Mouse (Mus musculus): ENCODE data around the gene Mecom.

The Mecom gene

DNA sequence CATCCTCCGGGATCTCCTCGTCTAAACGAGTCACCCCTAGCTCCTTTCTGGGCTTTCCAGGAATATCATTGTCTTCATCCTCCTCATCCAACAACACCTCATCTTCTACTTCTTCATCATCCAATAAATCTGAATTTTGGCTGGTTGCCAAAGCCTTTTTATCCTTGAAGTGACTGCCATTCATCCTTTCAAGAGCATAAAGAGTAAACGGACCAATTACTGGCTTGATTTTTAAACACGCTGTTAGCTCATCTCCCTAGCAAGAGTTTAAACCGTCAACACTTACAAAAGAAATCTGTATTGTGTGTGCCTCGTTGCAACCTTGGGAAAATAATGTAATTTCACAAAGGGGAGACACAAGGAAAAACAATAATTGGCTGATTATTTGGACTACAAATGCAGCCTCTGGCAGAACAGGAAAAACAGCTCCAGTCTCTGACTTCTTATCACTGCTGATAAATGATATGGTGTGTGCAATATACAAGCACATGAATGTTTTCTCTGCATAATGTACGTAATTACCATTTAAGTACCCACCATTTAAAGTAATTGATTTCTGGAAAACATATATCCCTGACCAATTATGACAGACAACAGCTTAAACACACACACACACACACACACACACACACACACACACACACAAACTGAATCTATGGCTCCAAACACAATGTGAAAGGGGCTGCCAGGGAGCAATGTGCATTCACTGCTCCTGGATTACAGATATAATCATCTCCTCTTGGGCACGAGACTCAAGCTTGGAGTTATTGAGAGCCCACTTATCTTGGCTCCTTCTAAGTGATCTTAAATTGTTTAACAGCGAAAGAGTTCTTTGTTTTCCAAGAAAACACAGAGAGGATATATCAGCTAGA lies 590.2 kb downstream of the Mecom start:
- no peak for DNase-seq (ENCODE audit: low spot score)

DNA sequence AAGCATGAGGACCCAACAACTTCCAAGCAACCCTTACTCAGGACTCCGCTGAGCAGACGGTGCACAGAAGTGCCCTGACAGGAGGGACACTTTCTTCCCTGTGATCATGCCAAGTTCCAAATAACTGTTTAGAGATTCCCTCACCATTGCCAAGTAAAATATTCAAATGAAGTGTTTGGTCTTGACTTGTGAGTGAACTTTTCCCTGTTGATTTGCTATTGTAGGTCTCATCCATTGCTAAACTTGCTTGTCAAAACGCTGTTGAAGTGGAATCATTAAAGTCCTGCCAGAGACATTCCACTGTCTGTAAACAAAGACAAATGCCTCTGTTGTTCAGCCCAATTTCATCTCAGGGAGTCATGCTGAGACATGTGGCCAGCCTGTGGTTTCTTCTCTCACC lies 594.5 kb downstream of the Mecom start:
- DNase-seq (ENCODE audit: low spot score), result no peak

DNA sequence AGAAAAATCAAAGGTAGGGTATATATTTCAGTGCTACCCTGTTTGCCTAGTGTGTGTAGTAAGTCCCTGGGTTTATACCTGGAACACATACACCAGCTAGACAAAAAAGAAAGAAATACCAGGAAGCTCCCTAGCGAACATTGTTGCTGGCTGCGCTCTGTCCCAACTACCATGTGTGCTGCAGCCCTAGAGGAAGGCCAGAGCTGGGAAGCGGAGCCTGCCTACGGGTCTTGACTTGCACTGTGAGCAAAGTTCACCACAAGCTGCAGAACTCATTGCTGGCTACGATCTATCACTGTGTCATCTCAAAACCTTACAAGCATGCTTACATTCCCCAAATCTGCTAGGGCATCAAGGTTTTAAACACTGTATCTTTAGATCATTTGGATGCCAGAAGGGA lies 597.0 kb downstream of the Mecom start:
- DNase-seq (ENCODE audit: low spot score), result no peak

DNA sequence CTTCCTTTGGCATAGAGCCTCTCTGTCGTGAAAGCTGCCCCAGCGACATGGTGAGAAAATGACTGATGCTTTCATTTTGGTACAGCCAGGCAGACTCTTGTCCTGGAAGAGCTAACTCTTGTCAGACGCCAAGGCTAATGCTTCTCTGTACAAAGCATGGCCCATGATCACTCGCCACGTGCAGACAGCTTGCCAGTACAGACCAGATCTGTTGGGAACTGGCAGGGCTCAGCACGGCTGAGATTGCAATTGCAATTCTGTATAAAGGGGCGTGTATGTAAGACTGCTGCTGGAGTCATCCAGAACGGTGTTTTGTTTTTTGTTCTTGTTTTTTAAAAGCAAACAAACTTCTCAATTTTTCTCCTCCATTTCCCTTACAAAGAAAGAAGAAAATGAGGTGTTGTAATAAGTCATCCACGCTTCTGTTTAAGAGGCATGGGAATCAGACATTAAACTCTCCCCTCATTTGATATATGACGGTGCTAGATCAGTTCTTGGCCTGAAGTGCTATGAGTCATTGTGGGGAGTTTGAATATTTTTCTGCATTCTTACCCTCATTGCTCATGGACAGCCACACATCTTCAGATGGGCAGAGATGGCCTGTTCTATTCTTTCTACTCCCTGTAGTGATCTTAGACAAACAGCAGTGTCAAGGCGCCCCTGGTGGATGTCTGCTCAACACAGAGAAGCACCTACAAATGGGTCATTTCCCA lies 644.1 kb downstream of the Mecom start:
- DNase-seq (ENCODE audit: low spot score), result peak; percentile 6

All from ovary, postnatal 36 days (tissue).